Mouse (Mus musculus) kidney, postnatal 0 days (tissue): ENCODE data around the gene Dmrtc2. TPM values are rescaled to one million over a fixed set of nuclear protein-coding genes. Genes with fewer than 3 reads are reported as not detected.

Experiments used
- ATAC-seq: fragments of 200-750 bp; cut with Nextera tagmentation; replicated peaks from 2 replicates; pipeline ENCODE4 v1.8.0; 2017; ENCODE audit warnings: low read depth, moderate number of reproducible peaks, moderate TSS enrichment, moderate library complexity; ENCODE audit not compliant: low FRiP score
- DNase-seq: peaks from one replicate; pipeline ENCODE4 v3.0.0-alpha.2; 2016; ENCODE audit warnings: low spot score
- H3K27ac ChIP-seq: fragments of 300-500 bp; sonication (generic); 2 replicates; pipeline ENCODE4 v1.5.1; 2014; ENCODE audit warnings: mild to moderate bottlenecking
- H3K27me3 ChIP-seq: fragments of 300-500 bp; sonication (generic); 2 replicates; pipeline ENCODE4 v1.6.1; 2014; ENCODE audit warnings: low read length, mixed read lengths; ENCODE audit not compliant: insufficient read depth
- H3K36me3 ChIP-seq: fragments of 300-500 bp; sonication (generic); 2 replicates; pipeline ENCODE4 v1.6.1; 2014; ENCODE audit warnings: low read length, mixed read lengths; ENCODE audit not compliant: insufficient read depth
- H3K4me1 ChIP-seq: fragments of 300-500 bp; sonication (generic); replicated peaks from 2 replicates; pipeline ENCODE4 v1.6.1; 2014; ENCODE audit warnings: antibody characterized with exemption, low read length, mixed read lengths; ENCODE audit not compliant: insufficient read depth
- H3K4me2 ChIP-seq: fragments of 300-500 bp; sonication (generic); 2 replicates; pipeline ENCODE4 v1.6.1; 2014; ENCODE audit warnings: mild to moderate bottlenecking, low read length, moderate library complexity, mixed read lengths
- H3K4me3 ChIP-seq: fragments of 300-500 bp; sonication (generic); replicated peaks from 2 replicates; pipeline ENCODE4 v1.5.1; 2014; ENCODE audit warnings: low read depth, low read length
- H3K9ac ChIP-seq: fragments of 300-500 bp; sonication (generic); 2 replicates; pipeline ENCODE4 v1.6.1; 2014; ENCODE audit warnings: low read depth, low read length
- H3K9me3 ChIP-seq: fragments of 300-500 bp; sonication (generic); replicated peaks from 2 replicates; pipeline ENCODE4 v1.6.1; 2016; ENCODE audit warnings: low read length, inconsistent platforms, mixed read lengths
- CTCF ChIP-seq: IDR thresholded peaks from 2 replicates; pipeline ENCODE4 v1.5.1; 2016; ENCODE audit warnings: antibody characterized with exemption, low read depth, mild to moderate bottlenecking, moderate library complexity
- WGBS: fragments of 180-500 bp; shearing (Covaris S2); extraction: QIAGEN DNeasy Blood & Tissue Kit; methylation state at CpG from one replicate; pipeline ENCODE4 v1.1.7; 2014; 5-methylcytosine and 5-hydroxymethylcytosine counted together
- polyA plus RNA-seq: library from polyadenylated mRNA; unstranded; fragments of >200 nt; fragmentation: Nextera tagmentation; extraction: Ambion mirVana; gene quantifications from 2 replicates; pipeline ENCODE4 v1.2.1, GENCODE M21; 2015

The Dmrtc2 gene
- polyA plus RNA-seq, 1 experiment from 2014 or later, result 0.12 TPM

DNA sequence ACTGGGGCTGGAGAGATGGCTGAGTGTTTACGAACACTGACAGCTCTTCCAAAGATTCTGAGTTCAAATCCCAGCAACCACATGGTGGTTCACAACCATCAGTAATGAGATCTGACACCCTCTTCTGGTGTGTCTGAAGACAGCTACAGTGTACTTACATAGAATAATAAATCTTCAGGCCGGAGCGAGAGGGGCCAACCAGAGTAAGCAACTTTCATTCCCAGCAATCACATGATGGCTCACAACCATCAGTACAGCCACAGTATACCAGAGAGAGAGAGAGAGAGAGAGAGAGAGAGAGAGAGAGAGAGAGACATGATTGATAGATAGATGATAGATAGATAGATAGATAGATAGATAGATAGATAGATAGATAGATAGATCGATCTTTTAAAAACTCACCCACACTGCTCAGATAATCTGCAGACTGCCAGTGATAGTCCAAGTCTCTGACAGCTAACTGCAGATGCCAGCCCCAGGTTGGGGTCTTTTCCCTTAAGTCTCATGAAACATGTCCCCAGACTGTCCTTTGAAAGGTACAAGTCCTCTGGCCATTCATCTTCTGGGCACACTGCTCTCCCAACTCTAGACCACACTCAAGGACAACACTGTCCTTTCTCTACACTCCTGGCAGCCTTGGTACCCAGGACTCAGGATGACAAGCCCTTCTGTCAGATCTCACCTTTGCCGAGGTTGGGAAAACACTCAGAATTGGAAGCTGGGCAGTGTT, 18.1 kb upstream of the Dmrtc2 start:
- no peak for TF ChIP-seq CTCF
- Histone ChIP-seq H3K27me3 (no peaks in the 10 kb centered on the region), H3K4me2 (no peak overlapping the region), H3K4me1 (no peaks in the 10 kb centered on the region; the same call in 1 of the 2 replicates), H3K4me3 (no peak overlapping the region), H3K9me3 (no peaks in the 10 kb centered on the region), H3K9ac (no peak overlapping the region), H3K27ac (no peak overlapping the region), H3K36me3 (no peaks in the 10 kb centered on the region)
- WGBS, result 68% methylated on average over 5 of the region's 5 CpGs
- ATAC-seq, result no peak
- no peak for DNase-seq

DNA sequence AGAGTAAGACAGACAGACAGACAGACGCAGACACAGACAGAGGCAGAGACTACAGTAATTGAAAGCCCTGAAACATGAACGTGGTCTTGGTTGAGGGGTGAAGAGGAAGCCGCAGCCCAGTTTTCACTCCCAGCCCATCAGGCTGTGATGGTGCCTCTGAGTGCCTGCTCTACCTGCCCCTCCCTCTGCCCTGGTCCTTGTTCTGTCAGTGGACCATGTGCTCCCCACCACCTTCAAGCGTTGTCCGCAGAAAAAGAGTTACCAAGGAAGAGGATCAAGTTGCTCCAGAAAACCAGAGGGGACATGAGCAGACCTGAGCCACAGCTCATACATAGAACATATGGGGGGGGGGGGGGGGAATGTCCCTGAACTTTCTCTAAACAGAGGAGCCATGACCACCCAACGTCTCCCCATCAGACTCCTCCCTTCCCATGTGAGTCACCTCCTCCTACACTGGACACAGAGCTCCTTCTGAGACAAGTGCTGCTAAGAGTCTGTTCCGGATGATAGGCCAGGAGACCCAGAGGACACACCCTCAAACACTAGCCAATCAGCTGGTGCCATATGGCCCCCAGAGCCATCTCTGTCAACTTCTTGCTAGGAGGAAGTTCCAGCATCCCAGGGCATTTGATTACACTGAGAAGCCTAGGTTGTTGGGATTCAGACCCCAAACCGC, 17.2 kb upstream of the Dmrtc2 start:
- H3K27ac ChIP-seq, result no peak overlapping the region
- H3K9ac ChIP-seq, result no peak overlapping the region
- ATAC-seq (0 out of 2 replicates have a peak, but pooled peaks have one; percentile 42), DNase-seq (no peak)
- H3K9me3 ChIP-seq, result no peaks in the 10 kb centered on the region
- no peaks in the 10 kb centered on the region for H3K27me3 ChIP-seq
- 62% methylated on average over 8 of the region's 8 CpGs for WGBS
- no peak overlapping the region for H3K4me2 ChIP-seq
- no peak overlapping the region for H3K4me3 ChIP-seq
- no peak for TF ChIP-seq CTCF
- no peaks in the 10 kb centered on the region for H3K36me3 ChIP-seq
- H3K4me1 ChIP-seq, result no peaks in the 10 kb centered on the region; the same call in 1 of the 2 replicates

DNA sequence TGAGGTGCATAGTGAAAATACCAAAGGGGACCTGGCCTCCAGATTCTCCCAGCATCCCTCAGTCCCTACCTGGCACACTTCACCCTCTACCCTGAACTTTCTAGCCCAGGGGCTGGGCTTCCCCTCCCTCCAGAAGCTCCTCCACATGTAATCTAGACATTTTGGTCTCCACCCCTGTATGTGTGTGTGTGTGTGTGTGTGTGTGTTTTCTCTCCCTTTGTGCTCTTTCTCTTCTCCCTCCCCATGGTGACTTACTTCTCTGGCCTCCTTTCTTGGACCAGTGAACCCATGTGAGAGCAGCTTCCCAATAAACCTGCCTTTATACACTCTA, 16.7 kb upstream of the Dmrtc2 start:
- no peak for DNase-seq
- H3K9ac ChIP-seq, result no peak overlapping the region
- H3K27ac ChIP-seq, result no peak overlapping the region
- H3K4me2 ChIP-seq, result no peak overlapping the region
- no peak for TF ChIP-seq CTCF
- no peaks in the 10 kb centered on the region for H3K27me3 ChIP-seq
- H3K4me1 ChIP-seq, result no peaks in the 10 kb centered on the region; the same call in 1 of the 2 replicates
- H3K4me3 ChIP-seq, result no peak overlapping the region
- H3K9me3 ChIP-seq, result no peaks in the 10 kb centered on the region
- H3K36me3 ChIP-seq, result no peaks in the 10 kb centered on the region
- no peak for ATAC-seq

DNA sequence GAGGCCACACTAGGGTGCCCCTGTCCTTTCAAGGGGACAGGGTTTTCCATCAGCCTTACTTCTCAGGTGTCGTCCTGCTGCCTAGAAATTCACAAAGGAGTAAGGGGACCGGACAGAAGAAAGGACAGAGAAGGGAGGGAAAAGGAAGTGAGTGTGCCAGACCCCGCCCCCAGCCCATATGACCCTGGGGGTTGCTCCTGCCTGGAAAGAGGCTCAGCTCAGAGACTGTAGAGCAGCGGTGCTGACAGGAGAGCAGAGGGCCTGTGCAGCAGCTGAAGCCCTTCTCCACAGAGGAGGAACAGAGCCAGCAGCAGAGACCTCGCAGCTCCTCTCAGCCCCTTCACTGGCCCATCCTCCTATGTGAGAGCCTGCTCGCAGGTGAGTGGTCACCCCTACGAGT, 16.2 kb upstream of the Dmrtc2 start:
- no peaks in the 10 kb centered on the region; the same call in 1 of the 2 replicates for H3K4me1 ChIP-seq
- no peak overlapping the region for H3K27ac ChIP-seq
- H3K4me2 ChIP-seq, result no peak overlapping the region
- no peak overlapping the region for H3K9ac ChIP-seq
- H3K27me3 ChIP-seq, result no peaks in the 10 kb centered on the region
- H3K4me3 ChIP-seq, result no peak overlapping the region
- H3K9me3 ChIP-seq, result no peaks in the 10 kb centered on the region
- no peak for ATAC-seq
- no peak for TF ChIP-seq CTCF
- H3K36me3 ChIP-seq, result no peaks in the 10 kb centered on the region
- DNase-seq, result no peak
- 25% methylated on average over 7 of the region's 7 CpGs for WGBS

DNA sequence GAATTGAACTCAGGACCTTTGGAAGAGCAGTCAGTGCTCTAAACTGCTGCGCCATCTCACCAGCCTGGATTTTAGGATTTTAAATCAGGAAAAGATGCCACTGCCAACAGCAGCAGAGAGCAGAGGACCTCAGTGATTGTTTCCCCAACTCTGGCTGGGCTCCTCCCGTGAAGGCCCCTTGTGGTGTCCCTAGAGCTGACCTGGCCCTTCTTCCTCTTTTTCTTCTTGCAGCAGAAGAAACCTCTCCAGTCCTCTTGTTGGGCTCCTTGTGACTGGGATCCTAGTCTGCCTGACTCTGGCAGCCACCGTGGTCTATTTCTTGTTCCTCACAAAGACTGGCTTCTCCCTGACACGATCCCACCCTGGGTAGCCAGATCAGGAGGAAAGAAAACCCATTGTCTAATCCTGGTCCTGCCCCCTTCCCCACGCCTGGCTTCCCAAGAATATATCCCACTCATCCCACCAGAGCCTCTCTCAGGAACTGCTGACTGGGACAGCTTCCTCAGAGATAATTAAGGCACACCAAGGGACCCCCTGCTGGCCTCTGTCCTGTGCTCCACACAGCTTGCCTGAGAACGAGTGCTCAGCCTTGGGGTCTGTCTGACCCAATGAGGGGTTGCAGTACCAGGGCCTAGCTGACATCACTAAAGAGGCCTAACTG, 13.3 kb upstream of the Dmrtc2 start:
- H3K4me1 ChIP-seq, result no peaks in the 10 kb centered on the region; the same call in 1 of the 2 replicates
- ATAC-seq (no peak), DNase-seq (no peak)
- H3K36me3 ChIP-seq, result no peaks in the 10 kb centered on the region
- H3K4me2 ChIP-seq, result no peak overlapping the region
- H3K27me3 ChIP-seq, result no peaks in the 10 kb centered on the region
- TF ChIP-seq CTCF, result no peak
- H3K9me3 ChIP-seq, result no peaks in the 10 kb centered on the region
- H3K9ac ChIP-seq, result no peak overlapping the region
- WGBS, result 53% methylated on average over 6 of the region's 6 CpGs
- no peak overlapping the region for H3K27ac ChIP-seq
- no peak overlapping the region for H3K4me3 ChIP-seq

DNA sequence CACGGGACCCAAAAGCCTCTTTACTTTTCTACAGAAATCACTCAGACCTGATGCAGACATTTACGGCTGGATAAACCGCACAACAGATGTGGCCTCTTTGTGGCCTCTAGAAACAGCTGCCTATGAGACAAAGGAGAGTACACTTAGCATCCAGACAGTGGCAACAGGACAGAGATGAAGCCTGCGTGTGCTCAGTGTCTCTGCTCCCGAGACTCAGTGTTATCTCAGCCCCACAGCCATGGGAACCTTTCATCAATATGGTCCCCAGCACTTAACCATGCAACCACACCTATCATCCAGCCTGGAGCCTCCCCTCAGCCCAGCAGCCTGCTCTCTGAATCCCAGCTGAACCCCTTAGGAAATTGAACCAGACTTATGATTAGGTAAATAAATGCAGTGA, 10.6 kb upstream of the Dmrtc2 start:
- Histone ChIP-seq H3K36me3 (no peaks in the 10 kb centered on the region), H3K4me2 (no peak overlapping the region), H3K27ac (no peak overlapping the region), H3K4me3 (no peak overlapping the region), H3K4me1 (no peaks in the 10 kb centered on the region), H3K27me3 (no peaks in the 10 kb centered on the region), H3K9ac (no peak overlapping the region), H3K9me3 (no peaks in the 10 kb centered on the region)
- WGBS, result 62% methylated on average over 5 of the region's 5 CpGs
- TF ChIP-seq CTCF, result no peak
- no peak for ATAC-seq
- no peak for DNase-seq
